Mouse (Mus musculus) kidney, embryonic 15.5 days (tissue): ENCODE measurements around the gene Pebp1. TPM values are rescaled to one million over a fixed set of nuclear protein-coding genes. Genes with fewer than 3 reads are reported as not detected.

Source experiments
- ATAC-seq: fragments of 200-750 bp; cut with Nextera tagmentation; replicated peaks from 2 replicates; pipeline ENCODE4 v1.8.0; 2017; ENCODE audit warnings: moderate TSS enrichment; ENCODE audit not compliant: low FRiP score
- H3K27ac ChIP-seq: fragments of 300-500 bp; sonication (generic); 2 replicates; pipeline ENCODE4 v1.5.1; 2015; ENCODE audit warnings: mild to moderate bottlenecking, inconsistent platforms
- H3K27me3 ChIP-seq: fragments of 300-500 bp; sonication (generic); 2 replicates; pipeline ENCODE4 v1.6.1; 2015; ENCODE audit warnings: inconsistent platforms
- H3K36me3 ChIP-seq: fragments of 300-500 bp; sonication (generic); 2 replicates; pipeline ENCODE4 v1.6.1; 2015; ENCODE audit warnings: inconsistent platforms
- H3K4me1 ChIP-seq: fragments of 300-500 bp; sonication (generic); 2 replicates; pipeline ENCODE4 v1.6.1; 2015; ENCODE audit warnings: inconsistent platforms
- H3K4me2 ChIP-seq: fragments of 300-500 bp; sonication (generic); 2 replicates; pipeline ENCODE4 v1.6.1; 2015; ENCODE audit warnings: moderate library complexity, mild to moderate bottlenecking, inconsistent platforms
- H3K4me3 ChIP-seq: fragments of 300-500 bp; sonication (generic); replicated peaks from 2 replicates; pipeline ENCODE4 v1.5.1; 2015; ENCODE audit warnings: mild to moderate bottlenecking, inconsistent platforms
- H3K9ac ChIP-seq: fragments of 300-500 bp; sonication (generic); 2 replicates; pipeline ENCODE4 v1.6.1; 2015; ENCODE audit warnings: mild to moderate bottlenecking, inconsistent platforms
- H3K9me3 ChIP-seq: fragments of 300-500 bp; sonication (generic); replicated peaks from 2 replicates; pipeline ENCODE4 v1.6.1; 2016; ENCODE audit warnings: inconsistent platforms
- WGBS: fragments of 180-500 bp; shearing (Covaris S2); methylation state at CpG from one replicate; pipeline ENCODE4 v1.1.7; 2015; ENCODE audit warnings: mixed read lengths; 5-methylcytosine and 5-hydroxymethylcytosine counted together
- polyA plus RNA-seq: library from polyadenylated mRNA; unstranded; fragments of >200 nt; fragmentation: Nextera tagmentation; extraction: Ambion mirVana; gene quantifications from 2 replicates; pipeline ENCODE4 v1.2.1, GENCODE M21; 2015

Pebp1 gene
- 760 and 766 TPM in 2 replicates for polyA plus RNA-seq

- under 1% methylated on average over 77 of the region's 77 CpGs for WGBS
- peak; percentile 98 for ATAC-seq
- Histone ChIP-seq H3K9me3 (no peaks in the 10 kb centered on the region), H3K27me3 (no peaks in the 10 kb centered on the region), H3K27ac (peak within 1 kb of the TSS; percentile 33), H3K36me3 (peaks cover 31% of the 10 kb centered on the region), H3K4me3 (peak within 1 kb of the TSS; percentile 56), H3K4me1 (peaks cover 33% of the 10 kb centered on the region), H3K9ac (peak within 1 kb of the TSS; percentile 63), H3K4me2 (peak within 1 kb of the TSS; percentile 65)
These were observed at the start of gene Pebp1 for GRCm38 (mm10) chr5:117286831-117287822. Pebp1 (minus strand) TSS chr5:117287625.

GRCm38 (mm10) chr5:117330457-117330856 is 43.0 kb upstream of the Pebp1 start:
- Histone ChIP-seq H3K36me3 (peaks cover 9% of the 10 kb centered on the region), H3K27ac (no peak overlapping the region), H3K9me3 (no peaks in the 10 kb centered on the region), H3K4me3 (no peak overlapping the region), H3K9ac (no peak overlapping the region), H3K4me1 (peaks cover 9% of the 10 kb centered on the region; the same call in 1 of the 2 replicates), H3K27me3 (no peaks in the 10 kb centered on the region), H3K4me2 (no peak overlapping the region)
- WGBS: 78% methylated on average over 7 of the region's 7 CpGs
- ATAC-seq: no peak

DNA sequence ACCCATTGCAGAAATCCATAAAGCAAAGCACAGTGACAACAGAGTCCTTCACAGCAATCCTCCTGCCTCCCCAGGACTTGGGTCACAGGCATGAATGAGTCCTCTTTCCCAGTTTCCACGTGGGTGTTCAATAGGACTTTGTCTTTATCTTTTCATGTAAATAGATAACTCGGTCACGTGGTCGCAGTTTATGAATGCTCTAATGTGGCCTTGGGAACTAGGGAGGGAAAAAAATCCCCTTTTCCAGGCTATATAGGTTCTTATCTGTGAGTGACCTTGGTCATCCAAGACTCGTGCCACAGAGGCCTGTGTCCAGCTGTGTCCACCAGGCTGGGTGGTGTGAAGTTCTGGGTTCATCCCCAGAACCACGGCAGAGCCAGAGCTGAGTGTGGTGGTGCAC is 39.0 kb upstream of the Pebp1 start:
- Histone ChIP-seq H3K27me3 (no peaks in the 10 kb centered on the region), H3K4me1 (0 out of 2 replicates have a peak, but pooled peaks cover 5% of the 10 kb centered on the region), H3K4me2 (no peak overlapping the region), H3K9ac (no peak overlapping the region), H3K9me3 (no peaks in the 10 kb centered on the region), H3K4me3 (no peak overlapping the region), H3K36me3 (peaks cover 4% of the 10 kb centered on the region; the same call in 1 of the 2 replicates), H3K27ac (no peak overlapping the region)
- WGBS: 86% methylated on average over 6 of the region's 6 CpGs
- ATAC-seq: no peak

DNA sequence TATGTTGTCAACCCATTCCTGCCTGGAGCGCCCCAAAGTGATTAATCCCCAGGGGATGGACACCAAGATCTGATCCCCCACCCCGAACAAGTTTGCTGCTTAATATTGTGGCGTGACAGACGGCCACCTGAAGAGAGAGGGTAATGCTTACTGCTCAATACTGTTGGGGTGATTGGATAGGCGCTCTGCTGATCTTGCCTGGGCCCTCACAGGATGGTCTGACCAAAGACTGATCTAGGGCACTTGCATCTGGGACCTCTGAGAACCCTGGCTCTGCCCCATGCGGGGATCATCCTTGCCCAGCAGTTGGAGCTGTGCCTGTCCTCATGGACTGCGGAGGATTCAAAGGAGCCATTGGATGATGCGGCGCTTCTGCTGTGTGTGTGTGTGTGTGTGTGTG is 36.3 kb upstream of the Pebp1 start:
- peaks cover 14% of the 10 kb centered on the region for H3K4me1 ChIP-seq
- no peaks in the 10 kb centered on the region for H3K9me3 ChIP-seq
- H3K27ac ChIP-seq: no peak overlapping the region
- H3K36me3 ChIP-seq: peaks cover 4% of the 10 kb centered on the region; the same call in 1 of the 2 replicates
- no peaks in the 10 kb centered on the region for H3K27me3 ChIP-seq
- no peak overlapping the region for H3K4me2 ChIP-seq
- ATAC-seq: no peak
- H3K4me3 ChIP-seq: no peak overlapping the region
- no peak overlapping the region for H3K9ac ChIP-seq
- WGBS: 90% methylated on average over 9 of the region's 9 CpGs

GRCm38 (mm10) chr5:117318741-117319629 is 31.6 kb upstream of the Pebp1 start, which contains the start of gene Vsig10:
Vsig10 (plus strand) TSS chr5:117319083.
- peak within 1 kb of the TSS; percentile 83 for H3K27ac ChIP-seq
- peak; percentile 81 for ATAC-seq
- H3K9me3 ChIP-seq: no peaks in the 10 kb centered on the region
- no peaks in the 10 kb centered on the region for H3K27me3 ChIP-seq
- WGBS: under 1% methylated on average over 81 of the region's 81 CpGs
- H3K36me3 ChIP-seq: no peaks in the 10 kb centered on the region
- H3K9ac ChIP-seq: peak within 1 kb of the TSS; percentile 75
- H3K4me1 ChIP-seq: peaks cover 37% of the 10 kb centered on the region
- H3K4me2 ChIP-seq: peak within 1 kb of the TSS; percentile 97
- H3K4me3 ChIP-seq: peak within 1 kb of the TSS; percentile 79

- 23% methylated on average over 9 of the region's 9 CpGs for WGBS
- Histone ChIP-seq H3K36me3 (no peaks in the 10 kb centered on the region), H3K27me3 (no peaks in the 10 kb centered on the region), H3K4me1 (peaks cover 36% of the 10 kb centered on the region), H3K27ac (peak overlapping the region; percentile 51; the same call in 1 of the 2 replicates), H3K9me3 (no peaks in the 10 kb centered on the region), H3K9ac (no peak overlapping the region), H3K4me3 (no peak overlapping the region), H3K4me2 (no peak overlapping the region)
- no peak for ATAC-seq
These were observed 27.4 kb upstream of the Pebp1 start for GRCm38 (mm10) chr5:117314587-117315428.

DNA sequence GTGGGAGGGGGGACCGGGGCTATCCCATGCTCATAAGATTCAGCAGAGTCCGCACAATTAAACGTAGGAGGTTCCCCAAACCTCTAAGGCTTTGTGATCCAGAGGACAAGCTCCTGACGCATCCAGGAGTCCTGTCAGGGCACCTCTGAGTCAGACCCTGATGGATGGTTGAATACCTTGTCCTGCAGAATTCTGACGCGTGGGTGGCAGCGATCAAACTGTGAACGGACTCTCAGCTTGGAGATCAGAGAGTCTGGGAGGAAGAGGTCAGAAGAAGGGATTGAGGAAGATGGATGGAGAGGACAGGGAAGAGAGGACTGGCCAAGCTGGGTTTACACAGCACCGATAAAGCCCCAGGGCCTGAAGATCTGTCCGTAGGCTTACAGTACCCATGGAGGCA is 26.5 kb upstream of the Pebp1 start:
- no peak for ATAC-seq
- no peaks in the 10 kb centered on the region for H3K9me3 ChIP-seq
- H3K4me2 ChIP-seq: peak overlapping the region; percentile 59
- H3K9ac ChIP-seq: 0 out of 2 replicates have a peak overlapping the region, but pooled peaks have one; percentile 23
- H3K36me3 ChIP-seq: no peaks in the 10 kb centered on the region
- WGBS: 26% methylated on average over 10 of the region's 10 CpGs
- H3K4me1 ChIP-seq: peaks cover 34% of the 10 kb centered on the region
- H3K4me3 ChIP-seq: peak overlapping the region; percentile 35
- H3K27ac ChIP-seq: peak overlapping the region; percentile 18; the same call in 1 of the 2 replicates
- H3K27me3 ChIP-seq: no peaks in the 10 kb centered on the region

GRCm38 (mm10) chr5:117313420-117313819 is 26.0 kb upstream of the Pebp1 start:
- Histone ChIP-seq H3K9me3 (no peaks in the 10 kb centered on the region), H3K4me2 (peak overlapping the region; percentile 59), H3K36me3 (no peaks in the 10 kb centered on the region), H3K4me3 (peak overlapping the region; percentile 35), H3K9ac (0 out of 2 replicates have a peak overlapping the region, but pooled peaks have one; percentile 23), H3K27me3 (no peaks in the 10 kb centered on the region), H3K27ac (no peak overlapping the region), H3K4me1 (peaks cover 34% of the 10 kb centered on the region)
- 17% methylated on average over 14 of the region's 14 CpGs for WGBS
- no peak for ATAC-seq

DNA sequence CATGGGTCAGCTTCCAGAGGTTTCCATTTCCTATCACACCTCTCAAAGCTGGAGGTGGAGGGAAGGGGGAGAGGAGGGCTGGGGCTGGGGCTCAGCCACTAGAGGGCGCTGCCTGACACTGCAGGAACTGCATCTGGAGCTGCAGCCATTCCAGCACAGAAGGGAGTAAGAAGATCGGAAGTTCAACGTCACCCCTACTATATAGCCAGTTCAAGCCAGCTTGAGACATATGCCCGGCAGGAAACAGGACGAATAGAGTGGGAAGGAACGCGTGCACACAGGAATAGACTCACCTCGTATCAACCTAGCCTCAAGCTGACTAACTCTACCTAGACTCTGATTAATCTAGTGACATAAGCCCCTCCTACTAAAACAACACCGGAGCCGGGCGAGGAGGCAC is 20.3 kb upstream of the Pebp1 start:
- Histone ChIP-seq H3K27me3 (no peaks in the 10 kb centered on the region), H3K4me1 (no peaks in the 10 kb centered on the region), H3K4me3 (no peak overlapping the region), H3K9ac (no peak overlapping the region), H3K36me3 (no peaks in the 10 kb centered on the region), H3K4me2 (no peak overlapping the region), H3K9me3 (no peaks in the 10 kb centered on the region), H3K27ac (no peak overlapping the region)
- WGBS: 40% methylated on average over 11 of the region's 11 CpGs
- ATAC-seq: 0 out of 2 replicates have a peak, but pooled peaks have one; percentile 40

GRCm38 (mm10) chr5:117306826-117307225 is 19.4 kb upstream of the Pebp1 start:
- H3K4me1 ChIP-seq: no peaks in the 10 kb centered on the region
- no peaks in the 10 kb centered on the region for H3K36me3 ChIP-seq
- H3K9ac ChIP-seq: no peak overlapping the region
- no peak overlapping the region for H3K27ac ChIP-seq
- no peak overlapping the region for H3K4me3 ChIP-seq
- no peaks in the 10 kb centered on the region for H3K27me3 ChIP-seq
- no peaks in the 10 kb centered on the region for H3K9me3 ChIP-seq
- WGBS: 88% methylated on average over 2 of the region's 2 CpGs
- H3K4me2 ChIP-seq: no peak overlapping the region
- ATAC-seq: no peak

DNA sequence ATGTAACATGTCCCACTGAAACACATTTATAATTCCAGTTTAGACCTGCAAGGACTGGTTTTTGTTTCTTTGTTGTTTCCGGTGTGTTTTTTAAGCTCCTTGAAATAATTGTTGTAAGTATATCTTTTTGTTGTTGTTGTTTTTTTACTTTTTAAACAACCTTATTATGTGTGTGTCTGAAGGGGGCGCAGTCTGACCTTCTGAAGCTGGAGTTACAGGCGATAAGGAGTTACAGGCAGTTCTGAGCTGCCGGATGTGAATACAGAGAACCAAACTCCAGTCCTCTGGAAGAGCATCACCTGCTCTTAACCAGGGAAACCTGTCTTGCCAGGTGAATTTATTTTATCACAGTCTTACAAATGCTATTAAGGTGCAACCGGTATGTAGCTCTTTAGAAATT is 18.3 kb upstream of the Pebp1 start:
- H3K4me2 ChIP-seq: no peak overlapping the region
- H3K27me3 ChIP-seq: no peaks in the 10 kb centered on the region
- ATAC-seq: no peak
- no peaks in the 10 kb centered on the region for H3K36me3 ChIP-seq
- H3K4me3 ChIP-seq: no peak overlapping the region
- H3K4me1 ChIP-seq: no peaks in the 10 kb centered on the region
- H3K27ac ChIP-seq: no peak overlapping the region
- 90% methylated on average over 5 of the region's 5 CpGs for WGBS
- no peaks in the 10 kb centered on the region for H3K9me3 ChIP-seq
- no peak overlapping the region for H3K9ac ChIP-seq
